Mouse (Mus musculus): ENCODE data around the gene Gucy2d.
A peak's percentile ranks its signal among the peaks of the same experiment; 100 is the strongest.

Gucy2d gene

DNA sequence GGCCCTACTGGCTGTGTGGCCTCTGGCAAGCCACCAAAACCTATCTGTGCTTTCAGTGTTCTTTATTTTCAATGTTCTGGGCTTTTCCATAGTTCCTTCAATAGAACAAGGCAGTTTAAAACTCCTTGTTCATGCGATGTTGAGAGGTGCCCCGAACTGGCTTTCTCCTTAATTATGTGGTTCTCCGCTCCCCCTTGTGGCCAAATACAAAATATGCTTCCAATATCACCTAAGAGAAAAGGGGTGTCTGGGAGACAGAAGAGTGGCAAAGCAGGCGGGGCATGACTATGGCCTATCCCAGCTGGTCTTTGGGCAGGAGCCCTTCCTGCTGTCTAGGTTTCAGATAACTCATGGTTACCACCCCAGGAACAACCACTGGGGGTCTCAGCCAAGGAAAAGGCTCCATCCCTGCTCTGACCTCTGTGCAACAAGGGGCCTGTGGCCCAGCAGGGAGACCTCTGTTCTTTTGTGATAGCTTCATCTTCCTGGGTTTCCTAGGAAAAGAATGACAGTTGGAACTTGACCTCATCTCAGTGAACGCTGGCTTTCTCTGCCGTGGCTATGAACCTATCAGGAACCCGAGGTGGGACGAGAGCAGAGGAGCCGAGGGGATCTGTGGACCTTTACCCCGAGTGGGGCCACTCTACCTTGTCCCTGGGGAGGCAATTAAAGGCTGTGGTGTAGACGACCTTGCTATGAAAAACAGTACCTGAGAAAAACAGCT is 7.5 kb downstream of the Gucy2d start:
- no peak for DNase-seq (ENCODE audit: low spot score)

DNA sequence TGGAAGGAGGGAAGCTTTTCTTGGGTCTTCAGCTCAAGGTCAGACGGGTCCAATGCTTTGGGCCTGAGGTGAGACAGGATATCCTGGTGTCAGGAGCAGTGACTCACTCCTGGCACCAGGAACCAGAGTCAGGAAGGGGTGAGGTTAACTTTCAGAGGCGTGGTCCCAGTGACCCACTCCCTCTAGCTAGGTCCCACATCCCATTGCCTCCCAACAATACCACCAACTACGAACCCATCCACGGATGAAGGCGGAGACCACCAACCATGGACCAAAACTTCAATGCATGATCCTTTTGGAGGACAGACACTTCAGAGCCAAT is 8.1 kb downstream of the Gucy2d start:
- DNase-seq (ENCODE audit: low spot score), result no peak

DNA sequence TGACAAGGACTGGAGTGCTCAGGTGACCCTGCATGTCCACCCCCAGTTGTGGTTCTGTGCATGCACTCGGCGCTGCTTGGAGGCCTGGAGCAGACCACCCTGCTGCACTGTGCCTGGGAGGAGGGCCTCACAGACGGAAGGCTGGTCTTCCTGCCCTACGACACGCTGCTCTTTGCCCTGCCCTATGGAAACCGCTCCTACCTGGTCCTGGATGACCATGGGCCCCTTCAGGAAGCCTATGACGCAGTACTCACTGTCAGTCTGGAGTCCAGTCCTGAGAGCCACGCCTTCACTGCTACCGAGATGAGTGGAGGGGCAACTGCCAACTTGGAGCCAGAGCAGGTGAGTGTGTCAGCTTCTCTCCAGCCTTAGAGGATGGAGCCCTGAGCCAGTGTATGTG is 9.5 kb downstream of the Gucy2d start:
- DNase-seq (ENCODE audit: low spot score), result no peak

DNA sequence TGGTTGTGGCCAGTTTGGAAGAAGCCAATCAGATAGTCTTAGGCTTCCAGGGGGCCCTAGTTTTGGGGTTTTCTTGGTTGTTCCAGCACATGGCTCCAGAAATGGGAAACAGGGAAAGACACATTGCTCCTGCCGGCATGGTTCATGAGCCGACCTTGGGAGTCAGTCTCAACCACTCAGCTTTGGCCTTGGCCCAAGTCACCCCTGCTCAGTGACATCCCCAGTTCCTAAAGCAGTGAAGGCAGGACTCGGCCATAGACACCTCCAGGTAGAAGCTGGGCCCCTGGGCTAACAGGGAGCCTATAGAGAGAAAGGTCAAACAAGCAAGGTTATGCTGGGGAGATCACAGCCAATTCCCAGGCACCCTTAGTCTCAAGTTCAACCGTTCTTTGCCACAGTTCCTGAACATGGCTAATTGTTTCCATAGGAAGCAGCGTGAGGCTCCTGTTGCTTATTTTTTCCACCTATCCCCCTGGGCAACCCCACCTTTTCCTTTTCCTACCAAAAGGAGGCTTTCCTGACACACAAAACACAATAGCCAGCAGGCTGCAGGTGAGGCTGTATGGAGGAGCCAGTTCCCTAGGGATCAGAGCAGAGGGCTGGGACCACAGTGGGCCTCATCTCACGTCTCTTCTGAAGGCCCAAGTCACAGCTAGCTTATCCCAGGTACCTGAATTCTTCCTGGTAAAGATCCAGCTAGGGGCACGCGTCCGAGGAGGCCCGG is 14.3 kb downstream of the Gucy2d start:
- DNase-seq (ENCODE audit: low spot score), result no peak

DNA sequence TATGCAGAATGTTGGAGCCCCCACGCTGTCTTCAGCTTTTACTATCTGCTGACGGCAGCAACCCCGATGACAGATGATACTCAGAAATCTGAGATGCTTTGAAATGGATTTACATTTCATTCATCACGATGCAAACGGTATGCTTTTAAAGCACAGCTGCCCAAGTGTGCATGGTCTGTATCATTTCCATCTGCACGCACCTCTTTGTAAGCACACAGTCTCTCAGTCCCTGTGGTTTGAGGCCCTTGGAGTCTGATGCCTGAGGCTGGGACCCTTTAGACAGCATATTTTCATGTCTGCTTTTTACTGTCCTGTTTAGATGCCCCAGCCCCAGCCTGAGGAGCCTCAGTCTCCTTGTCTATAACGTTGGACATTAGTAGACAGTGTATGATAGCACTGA is 20.1 kb downstream of the Gucy2d start:
- no peak for DNase-seq (ENCODE audit: low spot score)

DNA sequence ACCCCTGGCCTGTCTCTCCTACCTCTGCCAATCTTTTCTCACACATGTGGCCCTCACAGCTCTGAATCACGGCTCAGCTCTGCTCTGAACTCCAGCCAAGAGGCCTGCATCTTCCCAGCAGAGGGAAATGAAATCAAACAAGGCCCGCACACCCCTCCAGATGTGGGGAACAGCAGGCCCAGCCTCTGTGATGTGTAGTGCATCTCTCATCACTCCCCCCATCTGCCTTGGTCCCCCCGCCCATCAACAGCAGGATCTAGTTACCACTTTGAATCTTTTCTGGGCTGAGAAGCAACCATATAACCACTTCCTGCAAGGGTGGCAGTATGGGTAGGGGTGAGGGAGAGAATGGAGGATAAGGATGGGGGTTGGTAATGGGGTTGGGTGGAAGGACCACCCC is 28.9 kb downstream of the Gucy2d start:
- no peak for DNase-seq (ENCODE audit: low spot score)

DNA sequence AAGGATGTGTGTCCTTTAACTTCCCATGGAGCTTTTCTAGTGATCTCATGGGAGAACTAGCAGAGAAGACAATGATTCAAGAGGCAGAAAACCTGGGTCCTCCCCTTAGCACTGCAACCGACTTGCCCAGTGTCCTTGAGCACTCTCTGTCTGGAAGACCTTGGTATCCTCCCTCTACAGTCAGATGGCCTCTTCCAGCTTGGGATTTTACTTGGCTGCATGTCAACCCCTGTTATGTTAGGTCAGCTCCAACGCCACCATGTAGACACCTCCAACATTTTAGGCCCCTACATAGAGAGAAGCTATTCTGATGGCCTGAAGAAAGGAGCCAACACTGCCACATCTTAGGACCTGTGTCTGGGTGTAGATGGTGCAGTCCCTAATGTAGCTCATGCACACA is 32.3 kb downstream of the Gucy2d start:
- no peak for DNase-seq (ENCODE audit: low spot score)

DNA sequence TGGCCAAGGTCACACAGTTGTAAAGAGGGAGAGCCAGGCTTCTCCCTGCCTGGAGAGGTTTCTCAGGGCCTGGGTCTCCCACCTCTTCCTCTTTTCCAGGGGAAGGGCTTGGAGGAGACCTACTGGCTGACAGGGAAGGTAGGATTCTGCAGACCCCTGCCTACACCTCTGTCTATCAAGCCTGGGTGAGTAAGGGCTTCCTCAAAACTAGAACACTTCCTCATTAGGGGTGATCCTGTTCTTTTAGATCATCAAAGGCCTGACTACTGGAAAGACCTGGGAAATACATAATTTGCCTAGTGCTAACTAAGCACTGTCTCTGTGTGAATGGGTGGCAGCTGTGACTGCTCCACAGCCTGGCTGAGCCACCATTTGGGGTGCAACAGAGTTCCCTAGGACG is 34.3 kb downstream of the Gucy2d start:
- DNase-seq (ENCODE audit: low spot score), result no peak

DNA sequence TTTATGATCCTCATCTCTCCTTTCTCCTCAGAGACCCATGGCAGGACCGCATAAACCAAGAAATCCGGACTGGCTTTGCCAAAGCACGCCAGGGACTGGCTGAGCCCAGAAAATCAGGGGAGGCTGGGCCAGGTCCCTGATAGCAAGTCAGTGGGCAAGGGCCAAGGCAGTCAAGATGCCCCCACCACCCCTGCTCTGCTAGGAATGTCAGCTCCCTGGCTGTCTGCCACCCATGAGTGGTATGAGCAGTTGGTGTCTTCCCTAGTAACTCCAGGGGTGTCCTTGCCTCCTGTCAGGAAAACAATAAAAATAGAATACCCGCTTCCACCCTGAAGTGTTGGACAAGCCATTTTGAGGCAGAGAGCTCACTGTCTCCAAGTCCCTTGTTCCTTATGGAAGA is 36.9 kb downstream of the Gucy2d start:
- DNase-seq (ENCODE audit: low spot score), result peak; percentile 31

DNA sequence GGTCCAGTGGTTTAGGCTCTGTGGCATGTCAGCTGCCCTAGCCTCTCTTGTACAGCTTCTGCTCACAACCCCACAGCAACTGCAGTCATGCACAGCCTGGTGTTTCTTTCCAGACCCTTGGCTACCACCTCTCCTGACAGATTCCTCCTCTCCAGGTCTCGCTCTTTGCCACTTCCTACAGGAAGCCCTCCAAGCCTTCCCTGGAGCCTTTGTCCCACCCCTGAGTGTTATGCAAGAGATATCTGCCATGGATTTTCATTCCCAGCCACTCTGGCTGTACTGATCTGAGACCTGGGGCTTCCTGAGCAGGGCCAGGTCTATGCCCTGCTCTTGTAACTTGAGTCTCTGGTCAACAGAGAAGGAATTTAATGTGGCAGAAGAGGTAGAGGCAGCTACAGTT is 40.3 kb downstream of the Gucy2d start:
- DNase-seq (ENCODE audit: low spot score), result no peak

DNA sequence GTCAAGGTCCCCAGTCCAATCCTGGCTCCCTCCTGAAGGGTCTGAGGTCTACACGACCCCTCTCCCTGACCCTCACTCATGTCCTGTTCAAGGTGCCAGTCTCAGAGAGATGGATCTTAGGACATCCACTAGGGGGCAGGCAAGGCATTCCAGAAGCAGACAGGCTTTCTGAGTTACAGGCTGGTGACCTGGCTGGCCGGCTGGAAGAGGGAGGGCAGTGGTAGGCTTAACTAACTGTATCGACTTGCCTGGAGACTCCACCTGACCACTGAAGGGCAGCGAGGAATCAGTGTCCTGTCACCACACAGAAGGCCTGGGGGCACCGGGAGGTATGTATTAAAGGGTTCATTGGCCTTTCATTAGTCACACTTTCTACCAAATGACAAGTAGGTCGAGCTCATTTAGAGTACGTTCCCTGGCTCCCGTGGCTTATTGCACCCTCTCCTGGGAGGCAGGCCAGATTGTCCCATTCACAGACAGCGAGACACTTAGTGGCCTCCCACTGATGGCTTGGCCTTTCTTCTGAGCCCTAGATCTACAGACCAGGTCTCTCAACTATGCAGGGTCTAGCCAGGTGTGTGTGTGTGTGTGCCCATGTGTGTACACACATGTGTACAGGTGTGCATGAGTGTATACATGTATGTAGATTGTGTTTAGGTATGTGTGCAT is 41.0 kb downstream of the Gucy2d start:
- peak; percentile 69 for DNase-seq (ENCODE audit: low spot score)

DNA sequence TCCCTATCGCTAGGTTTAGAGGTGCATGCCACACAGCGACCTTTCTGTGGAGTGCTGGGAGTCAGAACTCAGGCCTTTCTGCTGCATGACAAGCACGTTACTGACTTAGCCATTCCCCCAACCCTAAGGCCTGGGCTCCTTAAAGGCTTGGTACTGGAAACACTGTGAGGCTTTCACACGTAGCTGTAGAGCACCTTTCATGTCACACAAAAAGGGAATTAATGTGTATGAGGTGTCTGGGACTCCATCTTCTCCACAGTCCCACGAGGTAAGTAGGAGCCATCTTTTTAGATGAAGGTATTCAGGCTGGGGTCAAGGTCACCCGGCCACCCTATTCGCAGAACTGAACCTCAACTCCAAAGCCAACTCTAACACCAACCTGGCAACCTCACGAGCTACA is 41.6 kb downstream of the Gucy2d start:
- no peak for DNase-seq (ENCODE audit: low spot score)

DNA sequence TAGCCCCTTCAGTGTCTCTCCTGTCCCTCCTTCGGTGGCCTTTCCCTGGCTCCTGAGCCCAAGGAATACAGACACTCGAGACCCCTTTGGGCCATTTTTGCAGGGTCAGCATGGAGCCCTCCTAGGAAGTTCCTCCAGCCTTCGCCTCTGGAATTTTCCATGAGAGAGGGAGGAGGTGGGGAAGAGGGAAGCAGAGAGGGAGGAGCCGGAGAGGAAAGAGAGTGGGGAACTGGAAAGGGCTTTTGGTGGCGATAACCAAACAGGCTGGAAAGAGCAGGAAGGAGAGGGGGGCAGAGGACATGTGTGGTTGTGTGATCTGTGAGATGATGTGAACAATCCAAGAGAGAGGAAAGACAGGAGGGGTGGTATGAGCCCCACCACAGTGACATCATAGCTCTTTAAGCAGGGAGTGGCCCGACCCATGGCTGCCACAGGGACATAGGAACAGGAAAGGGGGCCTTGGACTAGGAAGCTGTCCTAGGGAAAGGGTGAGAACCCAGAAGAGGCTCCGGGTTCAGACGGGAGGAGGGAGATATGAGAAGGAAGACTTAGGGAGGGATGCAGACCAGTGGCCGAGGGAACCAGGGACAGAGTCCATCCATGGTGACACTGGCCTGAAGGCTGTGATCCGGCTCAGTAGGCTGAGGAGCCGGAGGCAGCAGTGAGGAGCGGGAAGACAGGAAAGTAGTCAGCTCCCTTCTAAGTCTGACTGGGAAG is 42.5 kb downstream of the Gucy2d start:
- no peak for DNase-seq (ENCODE audit: low spot score)

DNA sequence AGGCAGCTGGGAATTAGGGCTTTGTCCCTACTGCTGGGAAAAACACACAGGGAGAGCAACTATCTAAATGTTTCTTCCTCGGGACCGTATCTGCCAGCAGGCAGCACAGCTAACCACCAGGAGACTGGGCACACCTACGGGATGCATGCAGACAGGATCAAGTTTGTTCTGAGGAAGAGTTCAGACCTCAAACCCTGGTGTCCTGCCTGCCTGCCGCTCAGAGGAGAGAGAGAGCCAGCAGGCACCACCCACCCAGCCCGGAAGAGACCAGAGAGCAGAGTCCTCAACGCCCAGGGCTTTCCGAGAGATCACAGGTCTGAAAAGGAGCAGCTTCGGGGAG is 43.0 kb downstream of the Gucy2d start:
- DNase-seq (ENCODE audit: low spot score), result no peak

DNA sequence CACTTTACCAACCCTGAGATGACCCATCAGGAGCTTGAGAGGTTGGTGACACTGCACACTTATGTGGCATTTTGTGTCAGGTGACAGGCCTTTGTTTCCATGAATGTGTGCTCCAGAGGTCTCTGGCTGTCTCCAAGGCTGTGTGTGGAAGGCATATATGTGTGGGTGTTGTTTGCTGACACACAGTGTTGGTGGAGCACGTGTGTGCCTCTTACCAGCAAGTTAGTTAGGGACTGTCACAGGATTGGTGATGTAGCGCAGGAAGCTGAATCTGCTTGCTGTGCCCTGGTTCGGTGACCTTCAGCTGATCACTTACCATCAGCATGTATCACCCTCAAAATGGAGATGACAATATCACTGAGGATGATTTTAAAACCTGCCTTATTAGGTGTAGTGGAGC is 44.7 kb downstream of the Gucy2d start:
- no peak for DNase-seq (ENCODE audit: low spot score)

DNA sequence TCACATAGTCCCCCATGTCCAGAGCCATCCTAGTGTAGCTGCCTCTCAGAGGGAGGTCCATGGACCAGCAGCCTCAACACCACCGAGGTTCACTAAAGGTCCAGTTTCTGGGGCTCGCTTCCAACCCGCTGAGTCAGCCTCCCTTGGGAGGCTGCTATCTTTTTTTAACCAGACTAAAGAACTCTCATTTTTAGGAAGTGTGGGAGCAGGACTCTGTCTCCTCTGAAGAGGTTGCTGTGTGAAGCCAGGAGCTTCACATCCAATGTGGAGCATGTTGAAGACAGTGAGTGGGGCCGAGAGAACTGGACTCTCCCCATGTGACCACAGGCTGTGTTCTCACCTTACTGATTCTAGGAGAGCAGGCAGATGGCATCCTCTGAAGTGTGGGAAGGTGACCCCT is 45.3 kb downstream of the Gucy2d start:
- no peak for DNase-seq (ENCODE audit: low spot score)

DNA sequence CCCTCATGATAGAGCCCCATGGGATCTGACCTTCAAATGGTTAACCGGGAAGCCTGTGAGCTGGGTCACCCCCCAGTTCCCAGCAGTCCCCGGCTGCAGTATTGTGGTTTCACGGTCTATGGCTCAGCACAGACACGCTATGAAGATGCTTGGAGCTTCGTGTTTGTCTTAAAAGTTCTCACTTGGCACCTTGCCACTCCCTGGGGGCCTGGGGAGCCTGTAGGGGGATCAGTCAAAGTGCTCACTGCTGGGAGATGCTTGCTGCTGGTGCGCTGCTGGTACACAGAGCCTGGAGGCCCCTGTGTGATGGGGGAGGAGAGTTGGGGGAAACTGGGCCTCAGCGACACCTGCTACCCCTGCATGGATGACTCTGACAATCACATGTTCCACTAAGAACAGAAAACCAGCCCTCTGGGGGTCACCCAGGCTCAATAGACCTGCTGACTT is 46.3 kb downstream of the Gucy2d start:
- no peak for DNase-seq (ENCODE audit: low spot score)

DNA sequence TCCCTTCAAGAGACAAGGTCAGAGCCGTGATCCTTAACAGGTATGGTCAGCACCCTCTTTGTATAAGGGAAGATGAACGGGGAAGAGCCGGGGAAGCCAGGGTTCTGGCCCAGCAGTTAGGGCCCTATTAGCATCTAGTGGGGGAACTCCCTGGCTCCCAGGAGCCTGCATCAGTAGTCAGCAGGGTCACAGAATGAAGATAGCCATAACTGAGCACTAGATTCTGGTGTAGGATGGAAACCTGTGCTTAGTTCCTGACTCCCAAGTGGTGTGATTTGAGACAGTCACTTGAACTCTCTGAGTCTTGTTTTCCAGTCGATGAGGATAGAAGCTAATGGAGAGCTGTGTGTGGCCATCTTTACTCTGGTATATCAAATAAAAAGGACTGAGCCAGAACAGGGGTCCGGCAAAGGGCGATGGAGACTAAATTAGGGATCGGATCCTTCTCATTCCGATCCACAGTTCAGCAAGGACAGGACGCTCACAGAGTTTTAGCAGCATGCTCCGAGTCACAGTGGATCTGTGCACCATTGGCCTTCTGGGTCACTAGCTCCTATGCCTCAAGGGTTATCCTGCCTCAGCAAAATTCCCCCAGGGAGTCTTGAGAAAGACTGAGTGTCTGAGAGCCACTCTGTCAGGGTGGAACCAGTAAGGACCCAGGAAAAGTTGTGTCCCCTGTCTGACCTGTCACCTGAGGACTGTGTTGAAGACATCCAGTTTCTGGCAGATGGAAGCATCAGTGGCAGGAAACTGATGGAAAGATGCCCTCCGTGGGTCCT is 47.2 kb downstream of the Gucy2d start:
- DNase-seq (ENCODE audit: low spot score), result no peak

DNA sequence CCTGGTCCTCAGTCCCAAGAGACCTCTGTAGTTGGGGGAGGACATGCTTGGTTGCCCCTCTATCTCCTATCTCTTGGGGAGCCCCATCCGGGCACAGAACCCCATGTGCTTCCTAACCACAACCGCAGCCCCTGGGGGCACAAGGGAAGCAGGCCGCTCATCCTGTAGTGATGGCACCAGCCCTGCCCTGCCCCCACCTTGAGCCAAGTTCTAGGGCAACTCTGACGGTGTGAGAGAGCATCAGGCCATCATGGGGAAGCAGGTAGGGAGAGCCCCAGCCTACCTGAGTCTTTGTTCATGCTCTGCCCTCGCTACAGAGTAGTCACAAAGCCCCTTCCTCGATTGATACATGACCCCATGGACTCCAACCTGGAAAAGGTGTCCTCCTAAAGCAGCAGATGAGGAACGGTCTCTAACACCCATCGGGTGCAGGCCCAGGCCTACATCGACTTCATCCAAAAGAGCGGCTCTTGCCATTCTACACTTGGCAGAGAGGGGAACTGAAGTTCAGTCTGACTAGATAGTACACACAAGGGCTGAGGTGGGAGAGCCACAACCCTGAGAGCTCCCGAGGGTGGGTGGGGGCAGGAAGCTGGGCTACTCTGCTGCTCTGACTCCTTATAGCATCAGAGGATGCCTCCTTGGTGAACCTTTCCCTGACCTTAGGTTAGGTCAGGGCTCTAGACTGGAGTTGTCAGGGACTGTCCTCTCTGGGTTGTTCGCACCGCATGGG is 48.3 kb downstream of the Gucy2d start:
- DNase-seq (ENCODE audit: low spot score), result no peak

DNA sequence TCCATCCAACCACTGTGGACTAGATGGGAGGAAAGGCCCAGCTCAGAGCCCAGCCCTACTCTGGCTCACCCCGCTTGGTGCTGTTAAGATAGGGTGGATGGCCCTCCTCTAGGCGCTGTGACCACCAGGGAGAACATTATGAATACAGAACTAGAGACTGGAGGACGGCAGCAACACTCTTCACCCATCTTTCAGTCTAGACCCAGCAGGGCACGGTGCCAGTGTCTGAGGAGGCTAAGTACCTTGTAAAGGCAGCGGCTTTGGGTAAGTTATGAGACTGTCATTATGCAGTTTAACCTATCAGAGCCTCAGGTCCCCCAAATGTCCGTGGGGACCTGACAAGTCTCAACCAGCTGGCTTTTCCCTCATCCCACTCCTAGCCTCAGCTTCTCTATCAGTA is 48.9 kb downstream of the Gucy2d start, which contains the start of gene Lrrc32:
TSS of gene Lrrc32 (plus strand) at position 153 of the 400 bp plus-strand sequence.
- DNase-seq (ENCODE audit: low spot score), result no peak

DNA sequence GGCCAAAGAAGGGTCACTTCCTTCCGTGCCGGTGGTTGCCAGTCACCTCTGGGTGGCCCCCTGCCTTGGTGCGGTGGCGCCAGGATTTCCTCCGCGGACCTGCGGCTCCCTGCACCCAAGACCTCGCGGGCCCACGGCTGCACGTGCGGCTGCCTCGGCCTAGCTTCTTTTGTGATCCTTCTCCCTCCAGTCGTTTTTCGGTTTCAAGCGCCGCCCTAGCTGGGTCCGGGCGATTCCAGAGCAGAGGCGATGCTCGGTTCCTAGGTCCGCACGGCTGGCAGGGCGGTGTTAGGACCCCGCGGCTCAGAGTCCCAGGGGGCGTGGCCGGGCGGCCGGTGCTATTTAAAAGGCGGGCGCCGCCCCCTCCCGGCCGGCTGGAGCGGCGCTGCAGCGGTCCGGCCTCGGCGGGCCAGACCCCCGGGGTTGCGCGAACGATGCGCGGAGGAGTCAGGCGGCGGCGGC is 49.4 kb downstream of the Gucy2d start:
- peak; percentile 83 for DNase-seq (ENCODE audit: low spot score)
